13 mouse cellular contexts compared by ENCODE assay signal in the genomic region with DNA sequence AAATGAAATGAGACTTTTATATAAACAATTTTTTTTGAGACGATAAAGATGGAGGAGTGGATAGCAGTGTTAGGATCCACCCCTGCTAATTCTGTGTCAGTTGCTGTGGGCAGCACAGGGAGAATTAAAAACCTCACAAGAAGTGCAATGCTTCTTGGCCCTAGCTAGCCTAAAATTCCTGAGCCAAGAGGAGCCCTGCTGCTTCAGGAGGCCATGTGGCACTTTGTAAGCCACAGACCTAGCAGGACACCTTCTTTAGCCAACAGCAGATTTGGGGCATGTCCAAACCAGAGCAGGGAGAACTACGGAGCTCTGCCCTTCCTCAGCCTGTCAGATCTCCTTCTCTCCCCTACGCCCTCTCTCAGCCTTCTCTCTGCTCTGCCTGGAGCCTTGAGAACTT. TPM values are rescaled to one million over a fixed set of nuclear protein-coding genes. Genes with fewer than 3 reads are reported as not detected.
DNase-seq lines count a peak whose midpoint lies in the region; ATAC-seq and TF ChIP-seq lines count a peak whose summit lies in the region.
"Had no signal": no experiment of that assay in that cellular context is flagged by ENCODE, and none has a peak within 500 bp of the region (broad histone marks: within the 10 kb centered on the region; RNA-seq: fewer than 3 reads in every experiment).

No protein-coding gene starts in this region.

- H3K27ac ChIP-seq in intestine, embryonic 14.5 days (ENCODE audit: low read depth) = peak overlapping the region; percentile 25; the same call in 1 of the 2 replicates
- no peak overlapping the region for H3K27ac ChIP-seq in intestine, postnatal 0 days (ENCODE audit: low read depth, low read length)
- H3K27ac ChIP-seq in heart, embryonic 15.5 days = 0 out of 2 replicates have a peak overlapping the region, but pooled peaks have one; percentile 37
- H3K27ac ChIP-seq: liver, embryonic 13.5 days had no signal

- no peak overlapping the region for H3K9ac ChIP-seq in intestine, embryonic 14.5 days (ENCODE audit: low read length)
- no peak overlapping the region for H3K9ac ChIP-seq in intestine, postnatal 0 days (ENCODE audit: low read depth, low read length)
- no peak overlapping the region for H3K9ac ChIP-seq in heart, embryonic 15.5 days
- H3K9ac ChIP-seq: liver, embryonic 13.5 days had no signal

- WGBS in intestine, embryonic 14.5 days = 34% methylated on average over 3 of the region's 3 CpGs
- WGBS in intestine, postnatal 0 days = 58% methylated on average over 3 of the region's 3 CpGs
- 47% methylated on average over 3 of the region's 3 CpGs for WGBS in heart, embryonic 15.5 days

- DNase-seq in intestine, embryonic 14.5 days (ENCODE audit: low spot score) = no peak
- DNase-seq in 3T3-L1 (ENCODE audit: low read depth, low spot score) (peak; percentile 45), NIH3T3 (ENCODE audit: low read depth) (peak; percentile 20)
- no peak for DNase-seq in spleen, adult 12 weeks (ENCODE audit: low spot score)
- DNase-seq: gastrocnemius, postnatal 36 days; kidney, postnatal 4 days; liver, embryonic 13.5 days; right cerebral cortex, postnatal 4 days had no signal

- no peaks in the 10 kb centered on the region for H3K36me3 ChIP-seq in intestine, embryonic 14.5 days (ENCODE audit: control insufficient read depth, insufficient read depth, low read length)
- no peaks in the 10 kb centered on the region for H3K36me3 ChIP-seq in intestine, postnatal 0 days (ENCODE audit: control insufficient read depth, insufficient read depth)
- H3K36me3 ChIP-seq in heart, embryonic 15.5 days = no peaks in the 10 kb centered on the region
- H3K36me3 ChIP-seq: liver, embryonic 13.5 days had no signal

- TF ChIP-seq CTCF in intestine, postnatal 0 days (IDR thresholded peaks at IDR 0.05; ENCODE audit: low read depth) = no peak

- no peak overlapping the region for H3K4me2 ChIP-seq in intestine, embryonic 14.5 days (ENCODE audit: low read length)
- no peak overlapping the region for H3K4me2 ChIP-seq in intestine, postnatal 0 days (replicated peaks; ENCODE audit: low read depth)
- H3K4me2 ChIP-seq in heart, embryonic 15.5 days = no peak overlapping the region
- H3K4me2 ChIP-seq: liver, embryonic 13.5 days had no signal

- no peak overlapping the region for H3K4me3 ChIP-seq in intestine, embryonic 14.5 days (ENCODE audit: low read depth, low read length)
- no peak overlapping the region for H3K4me3 ChIP-seq in intestine, postnatal 0 days (ENCODE audit: low read depth, low read length)
- no peak overlapping the region for H3K4me3 ChIP-seq in heart, embryonic 15.5 days
- H3K4me3 ChIP-seq: erythroblast, embryonic 14.5 days; liver, embryonic 13.5 days; myocyte had no signal

- no peaks in the 10 kb centered on the region for H3K27me3 ChIP-seq in intestine, embryonic 14.5 days (replicated peaks; ENCODE audit: control insufficient read depth, insufficient read depth, low read length)
- H3K27me3 ChIP-seq in intestine, postnatal 0 days (replicated peaks; ENCODE audit: control insufficient read depth, insufficient read depth, low read length) = no peaks in the 10 kb centered on the region
- H3K27me3 ChIP-seq in heart, embryonic 15.5 days = no peaks in the 10 kb centered on the region
- H3K27me3 ChIP-seq: liver, embryonic 13.5 days had no signal

- no peak for ATAC-seq in intestine, embryonic 14.5 days (replicated peaks; ENCODE audit: low FRiP score, low TSS enrichment, low read depth)
- ATAC-seq in intestine, postnatal 0 days = no peak
- ATAC-seq in heart, embryonic 15.5 days (replicated peaks; ENCODE audit: insufficient number of reproducible peaks, insufficient read depth, low FRiP score, low read depth) = no peak; the same call in 1 of the 2 replicates
- no peak for ATAC-seq in erythroblast, adult 5-6 weeks (replicated peaks; ENCODE audit: low FRiP score, poor library complexity, severe bottlenecking)

- peaks cover 8% of the 10 kb centered on the region; the same call in 1 of the 2 replicates for H3K4me1 ChIP-seq in intestine, embryonic 14.5 days (replicated peaks; ENCODE audit: control insufficient read depth, insufficient read depth, low read length)
- no peaks in the 10 kb centered on the region for H3K4me1 ChIP-seq in intestine, postnatal 0 days (replicated peaks; ENCODE audit: control insufficient read depth, insufficient read depth, low read length)
- H3K4me1 ChIP-seq in heart, embryonic 15.5 days (replicated peaks) = peaks cover 9% of the 10 kb centered on the region
- H3K4me1 ChIP-seq: liver, embryonic 13.5 days had no signal

- no peaks in the 10 kb centered on the region for H3K9me3 ChIP-seq in intestine, embryonic 14.5 days (ENCODE audit: control insufficient read depth, low read length)
- no peaks in the 10 kb centered on the region for H3K9me3 ChIP-seq in intestine, postnatal 0 days (ENCODE audit: control insufficient read depth)
- no peaks in the 10 kb centered on the region for H3K9me3 ChIP-seq in heart, embryonic 15.5 days (replicated peaks)
- H3K9me3 ChIP-seq: liver, embryonic 13.5 days had no signal

RNA-seq across cellular contexts. Expression of a gene that starts 13.8 kb away (rescaled TPM):
- polyA plus RNA-seq in intestine, embryonic 14.5 days (2014; fragmentation: Nextera tagmentation; extraction: Ambion mirVana) = 26.5 and 28.4 TPM in 2 replicates
- polyA plus RNA-seq in intestine, postnatal 0 days (2015; fragmentation: Nextera tagmentation; extraction: Ambion mirVana) = 11.6 and 13.0 TPM in 2 replicates
- 30.5 and 42.5 TPM in 2 replicates for polyA plus RNA-seq in heart, embryonic 15.5 days (2015; fragmentation: Nextera tagmentation; extraction: Ambion mirVana)
- 3.7 and 7.5 TPM in 2 replicates for total RNA-seq in erythroblast, adult 5-6 weeks (2015; ENCODE audit: low replicate concordance)
- 2.4 and 6.4 TPM in 2 replicates for total RNA-seq in erythroblast, adult 5-6 weeks (2017; ENCODE audit: low replicate concordance)

Comparison
In these comparisons a context has a peak if more than half of its experiments do, and no peak if none do; other contexts are left out.
1. DNase-seq: peak in 3T3-L1 (single experiment) and NIH3T3 (single experiment); none in intestine, embryonic 14.5 days (single experiment) and spleen, adult 12 weeks (single experiment).